Mouse (Mus musculus) embryonic facial prominence, embryonic 12.5 days (tissue): ENCODE measurements around the gene Hmcn2. TPM values are rescaled to one million over a fixed set of nuclear protein-coding genes. Genes with fewer than 3 reads are reported as not detected.

Source experiments
- ATAC-seq: fragments of 200-750 bp; cut with Nextera tagmentation; 2 replicates; pipeline ENCODE4 v1.8.0; 2017; ENCODE audit not compliant: insufficient number of reproducible peaks, insufficient read depth, low FRiP score, low TSS enrichment
- H3K27ac ChIP-seq: fragments of 300-500 bp; sonication (generic); 2 replicates; pipeline ENCODE4 v1.5.1; 2016; ENCODE audit warnings: mild to moderate bottlenecking
- H3K27me3 ChIP-seq: fragments of 300-500 bp; sonication (generic); 2 replicates; pipeline ENCODE4 v1.6.1; 2016; ENCODE audit warnings: mild to moderate bottlenecking, moderate library complexity
- H3K36me3 ChIP-seq: fragments of 300-500 bp; sonication (generic); 2 replicates; pipeline ENCODE4 v1.6.1; 2016; ENCODE audit warnings: mild to moderate bottlenecking
- H3K4me1 ChIP-seq: fragments of 300-500 bp; sonication (generic); 2 replicates; pipeline ENCODE4 v1.6.1; 2016
- H3K4me2 ChIP-seq: fragments of 300-500 bp; sonication (generic); replicated peaks from 2 replicates; pipeline ENCODE4 v1.6.1; 2016; ENCODE audit warnings: mild to moderate bottlenecking, moderate library complexity
- H3K4me3 ChIP-seq: fragments of 300-500 bp; sonication (generic); 2 replicates; pipeline ENCODE4 v1.5.1; 2016; ENCODE audit warnings: mild to moderate bottlenecking
- H3K9ac ChIP-seq: fragments of 300-500 bp; sonication (generic); 2 replicates; pipeline ENCODE4 v1.6.1; 2016; ENCODE audit warnings: mild to moderate bottlenecking, moderate library complexity
- H3K9me3 ChIP-seq: fragments of 300-500 bp; sonication (generic); 2 replicates; pipeline ENCODE4 v1.6.1; 2016; ENCODE audit warnings: mild to moderate bottlenecking, moderate library complexity
- WGBS: fragments of 180-500 bp; shearing (Covaris S2); methylation state at CpG from one replicate; pipeline ENCODE4 v1.1.7; 2016; 5-methylcytosine and 5-hydroxymethylcytosine counted together
- polyA plus RNA-seq: library from polyadenylated mRNA; unstranded; fragments of >200 nt; fragmentation: Nextera tagmentation; extraction: Ambion mirVana; gene quantifications from 2 replicates; pipeline ENCODE4 v1.2.1, GENCODE M21; 2016

The Hmcn2 gene
- polyA plus RNA-seq, 1 experiment from 2014 or later = 0.09 TPM

DNA sequence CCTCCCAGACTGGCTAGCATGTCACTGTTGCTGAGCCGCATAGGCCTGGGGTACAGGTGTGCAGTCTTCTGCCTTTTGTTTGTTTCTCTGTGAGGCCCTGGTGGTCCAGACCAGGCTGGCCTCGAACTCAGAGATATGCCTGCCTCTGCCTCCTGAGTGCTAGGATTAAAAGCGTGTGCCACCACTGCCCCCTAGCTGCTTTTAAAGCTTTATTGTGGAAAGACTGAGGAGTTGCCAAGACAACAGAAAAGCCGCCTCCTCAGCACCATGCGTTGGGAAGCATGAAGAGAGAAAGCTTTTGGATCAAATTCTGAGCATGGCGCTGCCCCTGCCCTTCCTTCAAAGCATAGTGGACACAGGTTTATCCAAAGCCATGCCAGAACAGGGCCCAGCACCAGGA lies 194.6 kb downstream of the Hmcn2 start:
- no peaks in the 10 kb centered on the region for H3K9me3 ChIP-seq
- peaks cover 36% of the 10 kb centered on the region for H3K4me1 ChIP-seq
- no peaks in the 10 kb centered on the region for H3K36me3 ChIP-seq
- no peaks in the 10 kb centered on the region; the same call in 1 of the 2 replicates for H3K27me3 ChIP-seq
- WGBS = 94% methylated on average over 6 of the region's 6 CpGs
- H3K27ac ChIP-seq = no peak overlapping the region
- H3K9ac ChIP-seq = no peak overlapping the region
- no peak overlapping the region for H3K4me3 ChIP-seq
- H3K4me2 ChIP-seq = no peak overlapping the region
- no peak for ATAC-seq

Other genes starting within 250 kb of the Hmcn2 start
- 24.0 and 26.3 TPM in 2 replicates for gene Fnbp1, start 172.4 kb upstream of the Hmcn2 start, polyA plus RNA-seq
- gene Gpr107, start 162.1 kb upstream of the Hmcn2 start, polyA plus RNA-seq = 37.5 and 41.1 TPM in 2 replicates
- 54.4 and 59.2 TPM in 2 replicates for gene Ncs1, start 68.6 kb upstream of the Hmcn2 start, polyA plus RNA-seq
- 9.3 and 14.1 TPM in 2 replicates for gene Ass1, start 155.8 kb downstream of the Hmcn2 start, polyA plus RNA-seq